Mouse (Mus musculus) olfactory bulb, adult 2 months (tissue): ENCODE results near the gene Ecd.
"Not testable (repeated sequence)": the region's sequence is repeated elsewhere in the genome, so short reads cannot be mapped to it uniquely, and the experiment has no call there.

Source experiments
- CTCF ChIP-seq: fragments of 200-500 bp; IDR thresholded peaks from 2 replicates; pipeline ENCODE4 v1.5.1; 2012; ENCODE audit warnings: low read depth, mild to moderate bottlenecking, low read length, moderate library complexity; ENCODE audit not compliant: insufficient read depth
- POLR2A ChIP-seq: fragments of 200-500 bp; IDR thresholded peaks from 2 replicates; pipeline ENCODE4 v1.6.1; 2012; ENCODE audit warnings: mild to moderate bottlenecking, low read depth, low read length, moderate library complexity; ENCODE audit not compliant: insufficient read depth

GRCm38 (mm10) chr14:20305085-20305484, 42.8 kb downstream of the Ecd start:
- TF ChIP-seq CTCF, POLR2A: not testable (repeated sequence)
